Mouse (Mus musculus) forebrain, postnatal 0 days (tissue): ENCODE results near the gene Kctd21. TPM values are rescaled to one million over a fixed set of nuclear protein-coding genes. Genes with fewer than 3 reads are reported as not detected.

Experiments
- ATAC-seq: fragments of 200-750 bp; cut with Nextera tagmentation; 2 replicates; pipeline ENCODE4 v1.8.0; 2017; ENCODE audit warnings: mild to moderate bottlenecking, moderate library complexity
- DNase-seq: peaks from one replicate; pipeline ENCODE4 v3.0.0-alpha.2; 2015
- H3K27ac ChIP-seq: fragments of 300-500 bp; sonication (generic); 2 replicates; pipeline ENCODE4 v1.5.1; 2014; ENCODE audit warnings: low read depth, mild to moderate bottlenecking, antibody characterized with exemption, low read length, moderate library complexity, mixed read lengths
- H3K27me3 ChIP-seq: fragments of 300-500 bp; sonication (generic); 2 replicates; pipeline ENCODE4 v1.6.1; 2014; ENCODE audit warnings: mild to moderate bottlenecking, low read length, mixed read lengths; ENCODE audit not compliant: insufficient read depth
- H3K36me3 ChIP-seq: fragments of 300-500 bp; sonication (generic); 2 replicates; pipeline ENCODE4 v1.6.1; 2014; ENCODE audit warnings: mild to moderate bottlenecking, moderate library complexity; ENCODE audit not compliant: insufficient read depth
- H3K4me1 ChIP-seq: fragments of 300-500 bp; sonication (generic); 2 replicates; pipeline ENCODE4 v1.6.1; 2014; ENCODE audit warnings: antibody characterized with exemption; ENCODE audit not compliant: insufficient read depth
- H3K4me2 ChIP-seq: fragments of 300-500 bp; sonication (generic); 2 replicates; pipeline ENCODE4 v1.6.1; 2014; ENCODE audit warnings: low read depth, mild to moderate bottlenecking, moderate library complexity
- H3K4me3 ChIP-seq: fragments of 300-500 bp; sonication (generic); 2 replicates; pipeline ENCODE4 v1.5.1; 2014; ENCODE audit warnings: low read depth, low read length, mixed read lengths
- H3K9ac ChIP-seq: fragments of 300-500 bp; sonication (generic); 2 replicates; pipeline ENCODE4 v1.6.1; 2014; ENCODE audit warnings: mild to moderate bottlenecking
- H3K9me3 ChIP-seq: fragments of 300-500 bp; sonication (generic); 2 replicates; pipeline ENCODE4 v1.6.1; 2016; ENCODE audit warnings: low read length
- CTCF ChIP-seq: sonication (generic); IDR thresholded peaks from 2 replicates; pipeline ENCODE4 v1.5.1; 2016; ENCODE audit warnings: antibody characterized with exemption, control low read depth, low read depth
- WGBS: fragments of 180-500 bp; shearing (Covaris S2); extraction: QIAGEN DNeasy Blood & Tissue Kit; methylation state at CpG from one replicate; pipeline ENCODE4 v1.1.7; 2014; 5-methylcytosine and 5-hydroxymethylcytosine counted together
- polyA plus RNA-seq: library from polyadenylated mRNA; unstranded; fragments of >200 nt; fragmentation: Nextera tagmentation; extraction: Ambion mirVana; gene quantifications from 2 replicates; pipeline ENCODE4 v1.2.1, GENCODE M21; 2015
- total RNA-seq: library from RNA; depleted of rRNA; stranded (reverse); fragments of >200 nt; gene quantifications from 2 replicates; pipeline ENCODE4 v1.2.3, GENCODE M21; 2014

The Kctd21 gene
- total and polyA plus RNA-seq, 2 experiments from 2014 or later: 3.1 to 4.9 TPM

- H3K4me2 ChIP-seq: no peak overlapping the region
- H3K36me3 ChIP-seq: peaks cover 86% of the 10 kb centered on the region
- no peak for TF ChIP-seq CTCF
- no peak overlapping the region for H3K27ac ChIP-seq
- H3K9ac ChIP-seq: no peak overlapping the region
- no peak for DNase-seq
- no peaks in the 10 kb centered on the region for H3K4me1 ChIP-seq
- 89% methylated on average over 4 of the region's 4 CpGs for WGBS
- H3K9me3 ChIP-seq: no peaks in the 10 kb centered on the region
- no peak overlapping the region for H3K4me3 ChIP-seq
- no peak for ATAC-seq
- H3K27me3 ChIP-seq: no peaks in the 10 kb centered on the region
Observed at GRCm38 (mm10) chr7:97309461-97310340, 22.4 kb upstream of the Kctd21 start.

DNA sequence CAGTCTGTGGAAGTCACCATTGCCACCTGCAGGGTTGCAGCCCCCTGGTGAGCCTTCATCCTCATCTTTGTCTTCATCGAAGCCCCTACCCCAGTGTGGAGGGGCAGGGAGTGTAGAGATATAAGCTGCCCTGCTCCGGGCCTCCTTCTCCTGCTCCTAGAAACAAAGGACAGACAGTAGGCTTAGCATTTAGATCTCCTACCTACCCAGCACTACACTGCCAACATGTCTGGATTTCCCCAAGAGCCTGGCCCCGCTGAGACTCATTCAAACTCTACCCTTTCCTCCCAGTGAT, 21.8 kb upstream of the Kctd21 start:
- Histone ChIP-seq H3K9ac (no peak overlapping the region), H3K4me3 (no peak overlapping the region), H3K27me3 (no peaks in the 10 kb centered on the region), H3K4me2 (no peak overlapping the region), H3K27ac (no peak overlapping the region), H3K9me3 (no peaks in the 10 kb centered on the region), H3K4me1 (no peaks in the 10 kb centered on the region), H3K36me3 (peaks cover 82% of the 10 kb centered on the region)
- ATAC-seq (no peak), DNase-seq (no peak)
- 86% methylated on average over 3 of the region's 3 CpGs for WGBS
- no peak for TF ChIP-seq CTCF

DNA sequence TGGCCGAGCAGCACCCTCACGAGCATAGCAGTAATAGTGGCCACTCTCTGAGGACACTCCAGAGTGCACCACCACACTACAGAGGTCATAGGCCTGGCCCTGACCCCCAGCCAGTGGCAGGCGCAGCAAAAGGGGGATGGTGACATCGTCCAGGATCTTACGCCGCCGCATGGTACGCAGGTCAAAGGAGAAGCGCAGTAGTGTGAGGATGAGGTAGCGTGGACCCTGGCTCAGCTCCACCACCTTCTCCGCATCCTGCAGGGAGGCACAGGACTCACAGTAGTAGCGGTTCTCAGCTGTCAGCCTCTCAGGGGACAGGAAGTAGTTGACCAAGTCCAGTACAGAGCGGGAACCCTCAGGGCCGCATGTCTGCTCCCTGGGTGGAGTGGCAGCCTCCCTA, 20.5 kb upstream of the Kctd21 start:
- Histone ChIP-seq H3K27me3 (no peaks in the 10 kb centered on the region), H3K27ac (no peak overlapping the region), H3K4me1 (no peaks in the 10 kb centered on the region), H3K9ac (no peak overlapping the region), H3K4me3 (no peak overlapping the region), H3K36me3 (peaks cover 71% of the 10 kb centered on the region), H3K9me3 (no peaks in the 10 kb centered on the region), H3K4me2 (no peak overlapping the region)
- DNase-seq (no peak), ATAC-seq (no peak)
- TF ChIP-seq CTCF: no peak
- 94% methylated on average over 14 of the region's 14 CpGs for WGBS

- Histone ChIP-seq H3K4me2 (no peak overlapping the region), H3K27ac (no peak overlapping the region), H3K4me1 (no peaks in the 10 kb centered on the region), H3K9me3 (no peaks in the 10 kb centered on the region), H3K9ac (no peak overlapping the region), H3K4me3 (no peak overlapping the region), H3K36me3 (peaks cover 67% of the 10 kb centered on the region), H3K27me3 (no peaks in the 10 kb centered on the region)
- ATAC-seq (no peak), DNase-seq (no peak)
- 93% methylated on average over 17 of the region's 17 CpGs for WGBS
- no peak for TF ChIP-seq CTCF
Observed at GRCm38 (mm10) chr7:97312196-97312595, 19.9 kb upstream of the Kctd21 start.

GRCm38 (mm10) chr7:97312856-97313255, 19.3 kb upstream of the Kctd21 start:
- WGBS: 89% methylated on average over 6 of the region's 6 CpGs
- DNase-seq (no peak), ATAC-seq (no peak)
- Histone ChIP-seq H3K27me3 (no peaks in the 10 kb centered on the region), H3K36me3 (peaks cover 62% of the 10 kb centered on the region), H3K27ac (no peak overlapping the region), H3K4me3 (no peak overlapping the region), H3K4me1 (no peaks in the 10 kb centered on the region), H3K9ac (no peak overlapping the region), H3K4me2 (no peak overlapping the region), H3K9me3 (no peaks in the 10 kb centered on the region)
- no peak for TF ChIP-seq CTCF

GRCm38 (mm10) chr7:97313364-97313995, 18.6 kb upstream of the Kctd21 start:
- DNase-seq: no peak
- TF ChIP-seq CTCF: no peak
- Histone ChIP-seq H3K9me3 (no peaks in the 10 kb centered on the region), H3K4me3 (no peak overlapping the region), H3K27ac (no peak overlapping the region), H3K27me3 (no peaks in the 10 kb centered on the region), H3K36me3 (peaks cover 57% of the 10 kb centered on the region), H3K4me2 (no peak overlapping the region), H3K9ac (no peak overlapping the region), H3K4me1 (no peaks in the 10 kb centered on the region)
- no peak for ATAC-seq
- 81% methylated on average over 7 of the region's 7 CpGs for WGBS

DNA sequence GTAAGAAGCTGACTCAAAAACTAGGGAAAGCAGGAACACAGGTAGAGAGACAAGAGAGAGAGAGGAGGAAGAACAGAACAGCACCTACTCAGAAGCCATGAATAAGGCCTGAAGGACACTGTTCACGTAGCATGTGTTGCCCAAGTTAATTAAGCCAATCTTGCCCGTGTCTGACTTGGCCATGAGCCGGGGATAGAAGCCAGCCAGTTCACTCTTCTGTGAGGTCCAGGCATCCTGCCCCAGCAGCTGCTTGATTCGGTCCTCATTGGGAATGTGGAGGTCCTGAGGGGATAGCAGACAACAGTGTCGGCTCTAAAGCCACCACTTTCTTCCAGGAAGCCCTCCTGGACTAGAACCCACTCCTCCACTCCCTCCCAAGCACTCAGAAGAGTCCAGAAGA, 17.5 kb upstream of the Kctd21 start:
- WGBS: 73% methylated on average over 5 of the region's 5 CpGs
- no peak for TF ChIP-seq CTCF
- Histone ChIP-seq H3K27me3 (no peaks in the 10 kb centered on the region), H3K9me3 (no peaks in the 10 kb centered on the region), H3K4me2 (no peak overlapping the region), H3K36me3 (peaks cover 52% of the 10 kb centered on the region), H3K4me1 (no peaks in the 10 kb centered on the region), H3K4me3 (no peak overlapping the region), H3K27ac (no peak overlapping the region), H3K9ac (no peak overlapping the region)
- ATAC-seq (no peak), DNase-seq (no peak)
